Mouse (Mus musculus) gastrocnemius, postnatal 25 days (tissue): Measurements from ENCODE around the gene Nfkb1. TPM values are rescaled to one million over a fixed set of nuclear protein-coding genes. Genes with fewer than 3 reads are reported as not detected.

Experiments used
- DNase-seq: peaks from one replicate; pipeline ENCODE4 v3.0.0; 2022
- long read RNA-seq, 2 experiments: library from polyadenylated mRNA; stranded (forward); transcript quantifications; one replicate each; pipeline ENCODE4 v2.0.0; 2021
- total RNA-seq, 2 experiments: library from RNA; stranded (reverse); gene quantifications; 1 replicate in 1 of 2; 2 replicates in 1 of 2; pipeline ENCODE4 v1.2.3; 2021

The Nfkb1 gene
- total RNA-seq, result 10 to 100 TPM; 18.2 to 18.8 TPM
- long read RNA-seq, experiment 1, full-length matches to known transcripts, result 1 of 2 reads
- long read RNA-seq, experiment 1, partial matches to known transcripts, result 0 of 2 reads
- long read RNA-seq, experiment 1, other reads (novel, unspliced or antisense), result 1 of 2 reads
- long read RNA-seq, experiment 2, full-length matches to known transcripts, result 7 of 15 reads
- long read RNA-seq, experiment 2, partial matches to known transcripts, result 4 of 15 reads
- long read RNA-seq, experiment 2, other reads (novel, unspliced or antisense), result 4 of 15 reads

GRCm38 (mm10) chr3:135691191-135692131, at the start of gene Nfkb1:
Gene Nfkb1 (minus strand): TSS chr3:135691547.
- DNase-seq, result peak; percentile 47

- DNase-seq, result no peak
Observed at GRCm38 (mm10) chr3:135740711-135741110, 49.4 kb upstream of the Nfkb1 start.

- no peak for DNase-seq
Observed at GRCm38 (mm10) chr3:135734736-135735135, 43.4 kb upstream of the Nfkb1 start.

- no peak for DNase-seq
Observed at GRCm38 (mm10) chr3:135732747-135733445, 41.5 kb upstream of the Nfkb1 start.

- DNase-seq, result peak; percentile 65
Observed at GRCm38 (mm10) chr3:135731292-135732047, 40.1 kb upstream of the Nfkb1 start.

GRCm38 (mm10) chr3:135730790-135731189, 39.4 kb upstream of the Nfkb1 start:
- DNase-seq, result no peak

- peak; percentile 34 for DNase-seq
Observed at GRCm38 (mm10) chr3:135729575-135729974, 38.2 kb upstream of the Nfkb1 start.

- DNase-seq, result no peak
Observed at GRCm38 (mm10) chr3:135728900-135729299, 37.6 kb upstream of the Nfkb1 start.

- DNase-seq, result no peak
Observed at GRCm38 (mm10) chr3:135727339-135727738, 36.0 kb upstream of the Nfkb1 start.

GRCm38 (mm10) chr3:135726521-135727275, 35.4 kb upstream of the Nfkb1 start:
- no peak for DNase-seq

GRCm38 (mm10) chr3:135726023-135726422, 34.7 kb upstream of the Nfkb1 start:
- DNase-seq, result no peak

GRCm38 (mm10) chr3:135722104-135722503, 30.8 kb upstream of the Nfkb1 start:
- DNase-seq, result no peak

- DNase-seq, result no peak
Observed at GRCm38 (mm10) chr3:135719969-135720368, 28.6 kb upstream of the Nfkb1 start.

GRCm38 (mm10) chr3:135719179-135719532, 27.8 kb upstream of the Nfkb1 start:
- no peak for DNase-seq

GRCm38 (mm10) chr3:135718323-135719178, 27.2 kb upstream of the Nfkb1 start:
- DNase-seq, result no peak

GRCm38 (mm10) chr3:135713016-135713950, 21.9 kb upstream of the Nfkb1 start:
- no peak for DNase-seq

GRCm38 (mm10) chr3:135711613-135712012, 20.3 kb upstream of the Nfkb1 start:
- DNase-seq, result no peak

GRCm38 (mm10) chr3:135711040-135711570, 19.8 kb upstream of the Nfkb1 start:
- DNase-seq, result no peak

GRCm38 (mm10) chr3:135703307-135703706, 12.0 kb upstream of the Nfkb1 start:
- no peak for DNase-seq
